Comparison of ENCODE assay signal across 12 mouse cellular contexts in the genomic region with DNA sequence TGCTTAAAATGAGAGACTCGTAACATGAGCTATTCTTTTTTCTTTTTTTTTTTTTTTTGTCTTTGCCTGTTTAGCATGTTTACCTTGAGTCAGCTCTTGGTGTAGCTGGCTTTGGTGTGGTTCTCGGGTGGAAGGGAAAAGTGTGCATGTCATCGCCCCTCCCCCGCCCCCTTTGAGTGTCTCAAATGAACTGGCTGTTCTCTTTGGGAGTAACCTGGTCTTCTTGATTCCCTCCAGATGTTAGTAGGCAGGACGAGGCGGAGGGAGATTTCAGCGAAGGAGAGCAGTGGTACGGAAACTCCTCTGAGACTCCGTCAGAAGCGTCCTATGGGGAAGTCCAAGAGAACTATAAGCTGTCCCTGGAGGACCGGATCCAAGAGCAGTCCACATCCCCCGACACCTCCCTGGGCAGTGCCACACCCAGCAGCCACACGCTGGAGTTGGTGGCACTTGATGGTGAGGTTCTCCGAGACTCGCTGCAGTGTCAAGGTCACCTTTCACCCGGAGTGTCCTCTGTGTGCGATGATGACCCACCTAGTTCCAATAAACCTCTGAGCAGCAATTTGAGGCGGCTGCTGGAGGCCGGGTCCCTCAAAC. TPM values are rescaled to one million over a fixed set of nuclear protein-coding genes. Genes with fewer than 3 reads are reported as not detected.
DNase-seq lines count a peak whose midpoint lies in the region; ATAC-seq and TF ChIP-seq lines count a peak whose summit lies in the region.
"Had no signal": no experiment of that assay in that cellular context is flagged by ENCODE, and none has a peak within 500 bp of the region (broad histone marks: within the 10 kb centered on the region; RNA-seq: fewer than 3 reads in every experiment).

No protein-coding gene starts in this region.

- no peak for ATAC-seq in embryonic facial prominence, embryonic 15.5 days (ENCODE audit: insufficient number of reproducible peaks, low FRiP score, low TSS enrichment, low read depth)

- 50% methylated on average over 19 of the region's 19 CpGs for WGBS in embryonic facial prominence, embryonic 15.5 days

- no peaks in the 10 kb centered on the region for H3K27me3 ChIP-seq in testis, adult 2 months (ENCODE audit: control insufficient read depth, insufficient read depth, low read length)
- no peaks in the 10 kb centered on the region for H3K27me3 ChIP-seq in embryonic facial prominence, embryonic 15.5 days
- H3K27me3 ChIP-seq: midbrain, embryonic 12.5 days had no signal

- no peak overlapping the region for H3K4me2 ChIP-seq in embryonic facial prominence, embryonic 15.5 days (replicated peaks)
- H3K4me2 ChIP-seq: midbrain, embryonic 12.5 days had no signal

- H3K4me3 ChIP-seq in testis, adult 2 months (ENCODE audit: control insufficient read depth, low read depth, low read length), result peak overlapping the region; percentile 65
- no peak overlapping the region for H3K4me3 ChIP-seq in embryonic facial prominence, embryonic 15.5 days (replicated peaks)
- H3K4me3 ChIP-seq: midbrain, embryonic 12.5 days had no signal

- intact Hi-C loops in heart, postnatal 36 days (cut with DNase I), result no loop called here

- H3K27ac ChIP-seq in testis, adult 2 months (ENCODE audit: control insufficient read depth, insufficient read depth, low read depth, low read length), result no peak overlapping the region
- peak overlapping the region; percentile 51; the same call in 1 of the 2 replicates for H3K27ac ChIP-seq in embryonic facial prominence, embryonic 15.5 days (replicated peaks)
- H3K27ac ChIP-seq: midbrain, embryonic 12.5 days had no signal

- H3K9me3 ChIP-seq in embryonic facial prominence, embryonic 15.5 days (replicated peaks), result no peaks in the 10 kb centered on the region
- H3K9me3 ChIP-seq: midbrain, embryonic 12.5 days had no signal

- no peak overlapping the region for H3K9ac ChIP-seq in embryonic facial prominence, embryonic 15.5 days
- H3K9ac ChIP-seq: liver, postnatal 0 days; midbrain, embryonic 12.5 days had no signal

- peaks cover 16% of the 10 kb centered on the region for H3K4me1 ChIP-seq in testis, adult 2 months (ENCODE audit: control insufficient read depth, insufficient read depth, low read length)
- H3K4me1 ChIP-seq in embryonic facial prominence, embryonic 15.5 days, result peaks cover 18% of the 10 kb centered on the region; the same call in 1 of the 2 replicates

- no peak for TF ChIP-seq CTCF in testis, adult 2 months (IDR thresholded peaks at IDR 0.05; ENCODE audit: control insufficient read depth, insufficient read depth, insufficient replicate concordance, low read depth, low read length)

- DNase-seq in testis, postnatal 14 days (ENCODE audit: low spot score), result no peak
- DNase-seq in embryo, embryonic 10.5 days (ENCODE audit: low spot score), result peak; percentile 71
- peak; percentile 9 for DNase-seq in thymus, postnatal 25 days
- DNase-seq in heart, postnatal 36 days, result no peak
- no peak for DNase-seq in layer of hippocampus, postnatal 14 days (ENCODE audit: low spot score in 2 of 2)
- DNase-seq: adrenal gland, postnatal 14 days; cerebellum, adult 11 months; liver, postnatal 0 days had no signal

- no peak for TF ChIP-seq POLR2A in testis, adult 2 months (IDR thresholded peaks at IDR 0.05; ENCODE audit: control insufficient read depth, low read depth, low read length)

- no peaks in the 10 kb centered on the region for H3K36me3 ChIP-seq in testis, adult 2 months (ENCODE audit: control insufficient read depth, insufficient read depth, low read length)
- peaks cover 36% of the 10 kb centered on the region for H3K36me3 ChIP-seq in embryonic facial prominence, embryonic 15.5 days

RNA-seq across cellular contexts. Expression of a gene that starts 31.9 kb away (rescaled TPM):
- polyA plus RNA-seq in testis, adult 2 months (2012; rRNA removed), result 2.7 and 3.1 TPM in 2 replicates
- 9.6 and 10.3 TPM in 2 replicates for polyA plus RNA-seq in embryonic facial prominence, embryonic 15.5 days (2015; fragmentation: Nextera tagmentation; extraction: Ambion mirVana)
- total RNA-seq in heart, postnatal 36 days (2021), result 10 to 100 TPM in 1 of 2 experiments, 1 to 10 TPM in 1; 10.0 to 17.2 TPM
- 10 to 100 TPM; 26.8 to 28.3 TPM for total RNA-seq in layer of hippocampus, postnatal 14 days (2021)
- total RNA-seq: MEL had no signal

Comparison
In these comparisons a context has a peak if more than half of its experiments do, and no peak if none do; other contexts are left out.
1. DNase-seq: peak in embryo, embryonic 10.5 days (single experiment) and thymus, postnatal 25 days (single experiment); none in testis, postnatal 14 days (single experiment), heart, postnatal 36 days (0 of 2) and layer of hippocampus, postnatal 14 days (0 of 2).